Mouse (Mus musculus) forelimb bud, embryonic 11.5 days (tissue): ENCODE data around the gene Eif4g3.

ENCODE experiments used
- DNase-seq: peaks from one replicate; pipeline ENCODE4 v3.0.0-alpha.2; 2012; ENCODE audit warnings: low read depth, low spot score

Gene Eif4g3

GRCm38 (mm10) chr4:138217441-138217840 lies 224.6 kb downstream of the Eif4g3 start:
- DNase-seq = no peak

- DNase-seq = no peak
Measured at GRCm38 (mm10) chr4:138217951-138218685, 225.3 kb downstream of the Eif4g3 start.

GRCm38 (mm10) chr4:138219331-138219730 lies 226.5 kb downstream of the Eif4g3 start:
- no peak for DNase-seq

GRCm38 (mm10) chr4:138220761-138221160 lies 227.9 kb downstream of the Eif4g3 start:
- DNase-seq = no peak

- DNase-seq = no peak
Measured at GRCm38 (mm10) chr4:138221406-138221805, 228.6 kb downstream of the Eif4g3 start.

- DNase-seq = no peak
Measured at GRCm38 (mm10) chr4:138222396-138222795, 229.6 kb downstream of the Eif4g3 start.

GRCm38 (mm10) chr4:138223623-138224022 lies 230.8 kb downstream of the Eif4g3 start:
- no peak for DNase-seq

GRCm38 (mm10) chr4:138246756-138247665 lies 254.2 kb downstream of the Eif4g3 start:
- no peak for DNase-seq

- DNase-seq = peak; percentile 83
Measured at GRCm38 (mm10) chr4:138250088-138250960, 257.5 kb downstream of the Eif4g3 start, which contains the start of the genes Sh2d5 and Kif17. Sh2d5 (plus strand) TSS chr4:138250403. Kif17 (plus strand) TSS chr4:138250435.

GRCm38 (mm10) chr4:138251819-138252218 lies 259.0 kb downstream of the Eif4g3 start:
- peak; percentile 73 for DNase-seq

GRCm38 (mm10) chr4:138252231-138252630 lies 259.4 kb downstream of the Eif4g3 start:
- DNase-seq = no peak

GRCm38 (mm10) chr4:138257116-138257687 lies 264.4 kb downstream of the Eif4g3 start:
- no peak for DNase-seq
